Mouse (Mus musculus) spleen, postnatal 36 days (tissue): Measurements from ENCODE around the gene Pbx4.
A peak's percentile ranks its signal among the peaks of the same experiment; 100 is the strongest.

Experiments used
- DNase-seq, 2 experiments: peaks; one replicate each; pipeline ENCODE4 v3.0.0; 2022; ENCODE audit warnings: low spot score in 2 of 2, mixed read lengths in 1 of 2

Gene Pbx4

GRCm38 (mm10) chr8:69870907-69871306, 38.6 kb downstream of the Pbx4 start:
- no peak for DNase-seq

- peak; percentile 23 to 27 for DNase-seq
Measured at GRCm38 (mm10) chr8:69874155-69874554, 41.9 kb downstream of the Pbx4 start.

DNA sequence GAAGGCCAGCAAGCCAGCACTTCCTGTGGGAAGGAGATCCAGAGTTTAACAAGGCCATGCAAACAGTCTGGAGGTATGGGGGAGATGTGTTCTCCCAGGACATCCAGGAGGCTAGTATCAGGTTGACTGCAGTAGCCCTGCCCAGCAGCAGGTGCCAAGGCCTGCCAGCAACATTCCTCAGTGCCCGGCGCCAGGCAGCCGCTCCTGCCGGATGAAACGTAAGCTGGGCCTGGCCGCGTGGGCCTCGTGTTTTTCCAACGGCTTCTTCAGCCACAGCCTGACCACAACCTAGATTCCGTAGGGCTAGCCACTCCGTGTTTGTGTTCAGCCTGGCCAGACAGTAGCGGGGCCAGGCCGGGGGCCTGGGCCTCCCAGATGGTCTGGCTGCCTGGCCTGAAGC, 42.4 kb downstream of the Pbx4 start:
- no peak for DNase-seq

DNA sequence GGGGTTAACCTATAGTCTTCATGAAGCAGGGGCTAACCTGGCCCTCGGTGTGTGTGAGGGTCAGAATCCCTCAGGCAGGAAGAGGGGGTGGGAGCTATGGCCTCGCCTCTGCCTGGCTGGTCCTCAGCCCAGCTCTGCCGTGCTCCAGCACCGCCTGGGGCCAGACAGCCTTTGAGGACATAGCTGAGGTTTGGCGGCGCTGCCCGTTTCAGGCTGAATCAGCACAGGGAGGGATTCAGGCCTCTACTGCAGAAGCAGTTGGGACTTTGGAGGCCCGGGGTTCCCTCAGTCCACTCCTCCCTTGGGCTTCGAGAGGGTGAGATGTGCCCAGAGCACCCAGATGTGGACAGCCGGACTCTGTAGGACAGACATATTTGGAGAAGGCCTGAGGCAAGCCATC, 43.8 kb downstream of the Pbx4 start:
- no peak for DNase-seq

DNA sequence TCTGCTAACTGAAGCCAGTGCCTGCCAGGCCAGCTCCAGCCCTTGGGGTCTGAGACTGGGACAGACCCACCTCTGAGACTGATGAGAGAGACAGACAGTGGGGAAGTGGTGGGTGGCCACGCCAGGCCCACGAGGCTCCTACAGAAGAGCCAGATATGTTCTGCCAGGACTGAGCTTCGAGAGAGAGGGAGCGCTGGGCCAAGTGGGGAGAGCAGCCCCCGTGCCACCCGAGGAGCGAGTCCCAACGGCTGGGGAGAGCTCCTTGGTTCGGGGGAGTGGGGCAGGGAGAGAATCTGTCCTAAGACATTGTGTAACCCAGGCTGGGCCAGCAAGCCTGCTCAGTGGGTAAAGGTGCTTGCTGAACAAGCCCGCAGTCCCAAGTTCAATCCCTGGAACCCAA, 44.7 kb downstream of the Pbx4 start:
- DNase-seq = no peak

DNA sequence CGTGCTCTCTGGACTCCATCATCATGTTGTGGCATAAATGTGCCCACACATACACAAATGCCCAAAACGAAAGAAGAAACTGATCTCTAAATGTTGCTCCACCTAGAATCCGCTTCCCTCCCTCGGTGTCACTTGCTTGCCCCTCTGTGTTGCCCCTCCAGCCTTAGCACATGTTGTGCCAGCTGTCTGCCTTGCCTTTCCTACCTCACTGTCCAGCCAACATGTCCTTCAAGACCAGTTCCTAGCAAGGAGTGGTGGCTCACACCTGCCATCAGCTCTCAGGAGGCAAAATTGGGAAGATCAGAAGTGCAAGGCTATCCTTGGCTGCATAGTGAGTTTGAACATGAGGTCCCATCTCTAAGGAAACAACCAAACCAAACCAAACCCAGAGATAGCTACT, 45.1 kb downstream of the Pbx4 start:
- no peak for DNase-seq

DNA sequence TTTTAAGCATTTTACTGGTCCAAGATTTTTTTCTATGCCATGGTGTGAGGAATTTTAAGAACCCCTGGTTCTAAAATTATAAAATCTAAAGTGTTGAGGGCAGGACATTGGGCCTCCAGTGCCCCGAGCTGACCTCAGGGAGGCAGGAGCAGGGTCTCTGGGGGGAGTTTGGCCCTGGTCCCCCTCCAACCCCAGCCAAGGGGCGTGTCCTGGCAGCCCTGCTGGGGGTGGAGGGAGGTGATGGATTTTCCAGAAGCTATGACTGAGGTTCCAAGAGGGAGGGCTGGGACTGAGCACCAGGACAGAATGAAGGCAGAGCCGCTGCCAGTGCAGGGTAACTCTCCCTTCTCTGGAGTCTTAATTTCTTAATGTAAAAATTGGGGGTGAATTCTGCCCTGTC, 45.7 kb downstream of the Pbx4 start:
- no peak for DNase-seq

GRCm38 (mm10) chr8:69879678-69880077, 47.4 kb downstream of the Pbx4 start:
- DNase-seq = no peak

DNA sequence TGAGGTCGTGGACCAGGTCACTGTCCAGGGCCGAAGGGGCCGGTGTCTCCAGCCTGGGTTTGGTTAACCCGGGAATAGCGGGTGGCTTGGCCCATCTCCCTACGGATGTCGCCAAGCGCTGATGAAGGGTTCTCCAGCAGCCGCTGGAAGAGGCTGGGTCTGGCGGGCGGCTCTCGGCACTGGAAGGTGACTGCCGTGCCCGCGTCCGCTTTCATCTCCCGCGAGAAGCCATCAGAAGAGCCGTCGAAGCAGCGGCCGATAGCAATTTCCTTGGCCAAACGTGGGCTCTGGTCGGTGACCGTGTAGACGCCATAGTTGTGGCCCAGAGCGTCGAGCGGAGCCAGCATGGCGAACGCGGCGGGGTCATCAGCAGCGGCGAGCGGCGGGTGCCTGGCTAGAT, 48.5 kb downstream of the Pbx4 start:
- no peak for DNase-seq

DNA sequence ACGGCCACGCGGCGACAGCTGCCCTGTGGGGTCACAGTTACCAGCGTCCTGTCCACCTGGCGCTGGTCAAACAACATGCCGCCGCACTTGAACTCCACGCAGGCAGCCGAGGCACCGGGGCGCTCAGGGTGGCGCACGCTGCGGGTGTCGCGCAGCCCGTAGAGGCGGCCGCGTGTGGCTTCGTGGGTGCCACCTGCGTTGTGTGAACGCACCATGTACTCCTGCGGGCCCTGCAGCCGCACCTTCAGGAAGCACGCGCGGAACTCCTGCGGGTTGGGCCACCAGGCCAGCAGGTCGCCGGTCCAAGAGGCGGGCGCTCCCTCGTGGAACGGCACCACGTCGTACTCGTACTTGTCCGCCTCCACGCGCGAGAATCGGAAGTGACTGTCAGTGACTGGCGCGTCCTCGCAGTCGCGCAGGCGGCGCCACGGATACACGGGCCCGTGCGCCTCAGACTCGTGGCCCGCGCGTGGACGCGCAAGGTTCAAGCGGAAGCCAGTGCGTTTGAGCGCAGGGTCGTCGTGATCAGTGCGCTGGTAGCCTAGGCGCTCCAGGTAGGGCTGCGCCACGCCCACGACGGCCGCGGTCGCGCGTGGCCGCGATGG, 49.1 kb downstream of the Pbx4 start:
- DNase-seq = no peak

- DNase-seq = no peak
Measured at GRCm38 (mm10) chr8:69882021-69882756, 49.9 kb downstream of the Pbx4 start.

- DNase-seq = no peak
Measured at GRCm38 (mm10) chr8:69882833-69883600, 50.7 kb downstream of the Pbx4 start.

- DNase-seq = no peak
Measured at GRCm38 (mm10) chr8:69884141-69884540, 51.9 kb downstream of the Pbx4 start.

- DNase-seq = peak; percentile 48 to 55
Measured at GRCm38 (mm10) chr8:69887289-69888243, 55.3 kb downstream of the Pbx4 start, which contains the start of gene Cilp2. Gene Cilp2 (minus strand): TSS chr8:69887687.

DNA sequence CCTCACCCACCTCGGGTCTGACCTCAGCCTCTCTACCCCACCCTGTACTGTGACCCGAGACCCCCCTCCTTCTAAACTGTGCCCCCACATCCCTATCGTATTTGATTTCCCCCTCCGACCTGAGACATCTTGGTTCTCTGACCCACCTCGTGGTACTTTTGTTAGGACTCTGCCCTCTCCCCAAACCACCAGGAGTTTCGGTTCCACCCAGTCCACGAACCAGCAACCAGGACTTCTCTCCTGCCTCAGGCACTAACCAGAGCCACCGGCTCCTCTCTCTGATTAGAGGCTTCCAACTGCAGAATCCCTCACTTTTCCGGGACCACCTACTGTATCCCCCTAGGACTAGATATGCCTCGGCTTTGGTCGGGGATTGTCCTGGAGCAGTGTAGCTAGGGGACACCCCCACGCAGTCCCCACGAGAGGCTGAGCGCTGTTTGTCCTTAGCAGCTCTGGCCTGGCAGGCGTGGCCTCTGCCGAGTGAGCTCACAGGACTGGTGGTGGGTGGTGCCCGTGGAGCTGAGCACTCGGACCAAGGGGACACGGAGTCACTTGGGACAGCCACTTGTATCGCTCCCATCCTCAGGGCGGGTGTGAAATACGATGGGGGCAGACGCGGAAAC, 56.1 kb downstream of the Pbx4 start:
- no peak for DNase-seq

DNA sequence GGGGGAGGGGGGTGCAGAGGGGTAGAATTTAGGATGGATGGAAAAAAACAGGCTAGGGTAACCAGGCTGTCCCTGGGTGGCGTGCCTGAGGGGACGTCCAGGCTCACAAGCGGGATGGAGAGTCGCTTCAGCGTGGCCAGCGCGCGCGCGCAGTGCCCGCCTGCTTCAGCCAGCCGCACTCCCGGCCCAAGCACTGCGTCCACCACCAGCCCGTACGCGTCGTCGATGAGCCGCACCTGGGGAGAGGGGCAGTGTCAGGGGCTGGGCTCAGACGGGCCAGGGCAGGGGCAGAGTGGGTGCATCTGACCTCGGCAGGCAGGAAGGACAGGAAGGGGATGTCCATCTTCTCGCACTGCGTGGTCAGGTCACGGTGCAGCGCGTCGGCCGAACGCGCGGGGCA, 56.6 kb downstream of the Pbx4 start:
- DNase-seq = no peak

- DNase-seq = no peak
Measured at GRCm38 (mm10) chr8:69890813-69891241, 58.5 kb downstream of the Pbx4 start.

DNA sequence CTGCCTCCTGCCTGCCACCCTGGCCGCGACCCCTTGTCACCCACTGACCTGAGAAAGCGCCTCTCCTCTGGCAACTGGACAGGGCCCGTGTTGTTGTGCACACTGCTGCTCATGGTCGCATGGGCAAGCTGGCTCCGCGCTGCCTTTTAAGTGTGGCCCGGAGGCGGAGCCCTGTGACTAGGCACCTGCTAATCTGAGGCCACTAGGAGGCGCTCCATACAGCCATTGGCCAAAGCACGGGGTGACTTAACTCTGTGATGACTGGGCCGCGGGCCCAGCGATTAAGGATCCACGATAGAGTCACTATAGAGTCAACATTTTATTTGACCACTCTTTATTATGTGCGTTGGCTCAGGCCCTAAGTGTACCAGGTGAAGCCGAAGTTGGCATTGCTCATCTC, 61.6 kb downstream of the Pbx4 start:
- DNase-seq = peak in 1 of 2 experiments; percentile 34

DNA sequence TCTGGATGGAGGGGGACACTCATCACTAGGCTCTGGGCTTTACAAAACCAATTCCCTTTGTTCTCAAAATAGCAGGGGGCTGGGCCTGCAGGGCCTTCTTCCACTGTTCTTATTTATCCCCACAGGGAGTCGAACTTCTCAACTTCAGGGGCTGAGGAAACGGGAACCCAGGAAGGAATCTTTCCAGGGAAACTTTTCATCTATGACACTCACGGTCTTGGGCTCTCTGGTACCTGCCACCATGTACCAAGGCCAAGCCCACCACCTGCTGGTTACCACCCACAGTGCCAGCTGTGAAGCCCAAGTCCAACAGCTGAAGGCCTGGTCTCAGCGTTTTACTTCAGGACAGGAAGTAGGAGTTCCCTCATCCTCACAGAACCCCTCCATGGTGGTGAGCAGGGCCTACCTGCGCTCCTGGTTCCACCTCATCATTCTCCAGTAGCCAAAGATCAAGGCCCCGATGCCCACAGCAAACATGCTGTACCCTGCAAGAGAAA, 62.6 kb downstream of the Pbx4 start:
- no peak for DNase-seq

- DNase-seq = no peak
Measured at GRCm38 (mm10) chr8:69895772-69896451, 63.6 kb downstream of the Pbx4 start.
